Mouse (Mus musculus) bone marrow, adult 2 months (tissue): ENCODE data around the gene Rab6a.

ENCODE experiments used
- CTCF ChIP-seq: fragments of 200-500 bp; IDR thresholded peaks from 2 replicates; pipeline ENCODE4 v1.5.1; 2011; ENCODE audit warnings: low read length, control low read depth; ENCODE audit not compliant: control insufficient read depth, insufficient read depth
- POLR2A ChIP-seq: fragments of 200-500 bp; IDR thresholded peaks from 2 replicates; pipeline ENCODE4 v1.6.1; 2011; ENCODE audit warnings: low read depth, mild to moderate bottlenecking, control low read depth, low read length, borderline replicate concordance; ENCODE audit not compliant: control insufficient read depth

DNA sequence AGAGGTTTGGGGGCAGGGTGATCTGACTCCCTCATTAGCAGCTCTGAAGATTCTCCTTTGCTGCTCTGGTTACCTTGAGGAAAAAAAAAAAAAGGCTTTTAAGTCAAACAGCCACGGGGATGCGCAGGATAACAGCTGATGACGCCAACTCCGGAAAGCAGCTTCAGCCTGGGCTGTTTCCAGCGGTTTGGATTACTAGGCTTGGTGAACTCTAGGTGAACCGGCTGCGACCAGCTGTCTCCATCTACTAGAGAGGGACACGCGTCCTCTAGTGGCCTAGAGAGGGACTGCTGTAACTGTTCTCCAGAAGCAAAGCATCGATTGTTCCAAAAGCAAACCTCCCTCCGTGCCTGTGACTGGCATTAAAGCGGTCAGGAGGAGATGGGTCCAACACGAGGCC, 56.0 kb downstream of the Rab6a start:
- TF ChIP-seq CTCF (peak; percentile 89), POLR2A (no peak)
